Mouse (Mus musculus) midbrain, embryonic 10.5 days (tissue): ENCODE measurements around the gene Tectb. TPM values are rescaled to one million over a fixed set of nuclear protein-coding genes. Genes with fewer than 3 reads are reported as not detected.
A peak's percentile ranks its signal among the peaks of the same experiment; 100 is the strongest.

Experiments used
- DNase-seq: peaks from one replicate; pipeline ENCODE4 v3.0.0-alpha.2; 2017; ENCODE audit warnings: low spot score
- H3K27ac ChIP-seq: fragments of 300-500 bp; sonication (generic); replicated peaks from 2 replicates; pipeline ENCODE4 v1.5.1; 2016; ENCODE audit warnings: mild to moderate bottlenecking
- H3K27me3 ChIP-seq: fragments of 300-500 bp; sonication (generic); 2 replicates; pipeline ENCODE4 v1.6.1; 2016; ENCODE audit warnings: low read depth, mild to moderate bottlenecking; ENCODE audit not compliant: poor library complexity, severe bottlenecking
- H3K36me3 ChIP-seq: fragments of 300-500 bp; sonication (generic); 2 replicates; pipeline ENCODE4 v1.6.1; 2016; ENCODE audit warnings: mild to moderate bottlenecking, moderate library complexity
- H3K4me1 ChIP-seq: fragments of 300-500 bp; sonication (generic); 2 replicates; pipeline ENCODE4 v1.6.1; 2016
- H3K4me3 ChIP-seq: fragments of 300-500 bp; sonication (generic); 2 replicates; pipeline ENCODE4 v1.5.1; 2016; ENCODE audit warnings: mild to moderate bottlenecking, moderate library complexity
- H3K9me3 ChIP-seq: fragments of 300-500 bp; sonication (generic); replicated peaks from 2 replicates; pipeline ENCODE4 v1.6.1; 2016; ENCODE audit warnings: mild to moderate bottlenecking
- WGBS: fragments of 180-500 bp; shearing (Covaris S2); methylation state at CpG from one replicate; pipeline ENCODE4 v1.1.7; 2016; 5-methylcytosine and 5-hydroxymethylcytosine counted together
- polyA plus RNA-seq: library from polyadenylated mRNA; unstranded; fragments of >200 nt; fragmentation: Nextera tagmentation; extraction: Ambion mirVana; gene quantifications from 2 replicates; pipeline ENCODE4 v1.2.1, GENCODE M21; 2016

Gene Tectb
- 0.12 TPM in 1 of 2 replicates, not detected in the other for polyA plus RNA-seq

DNA sequence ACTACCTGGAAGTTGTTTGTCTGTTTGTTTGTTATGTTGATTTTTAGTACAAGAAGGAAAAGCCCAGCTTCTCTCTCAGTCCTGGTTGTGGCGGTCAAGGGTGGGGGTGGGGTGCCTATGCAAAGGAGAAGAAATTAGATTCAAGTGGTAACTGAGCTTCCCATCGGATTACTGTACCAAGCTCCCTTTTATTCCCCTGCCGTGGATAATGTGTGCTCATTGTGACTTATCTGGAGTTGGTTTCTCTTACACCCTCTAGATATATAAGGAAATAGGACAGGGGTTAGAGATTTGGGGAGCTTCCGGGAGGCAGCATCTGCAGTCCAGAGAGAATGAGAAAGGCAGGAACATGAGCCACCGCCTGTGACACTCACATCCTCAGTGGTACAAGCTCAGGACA is at the start of gene Tectb:
Gene Tectb, plus strand, starts transcription at position 301 of the 400 bp plus-strand sequence.
- Histone ChIP-seq H3K9me3 (no peaks in the 10 kb centered on the region), H3K4me3 (no peak within 1 kb of the TSS), H3K27ac (no peak within 1 kb of the TSS; the same call in 1 of the 2 replicates), H3K36me3 (no peaks in the 10 kb centered on the region), H3K4me1 (peaks cover 30% of the 10 kb centered on the region), H3K27me3 (no peaks in the 10 kb centered on the region)
- DNase-seq, result no peak
- 84% methylated on average over 5 of the region's 5 CpGs for WGBS

DNA sequence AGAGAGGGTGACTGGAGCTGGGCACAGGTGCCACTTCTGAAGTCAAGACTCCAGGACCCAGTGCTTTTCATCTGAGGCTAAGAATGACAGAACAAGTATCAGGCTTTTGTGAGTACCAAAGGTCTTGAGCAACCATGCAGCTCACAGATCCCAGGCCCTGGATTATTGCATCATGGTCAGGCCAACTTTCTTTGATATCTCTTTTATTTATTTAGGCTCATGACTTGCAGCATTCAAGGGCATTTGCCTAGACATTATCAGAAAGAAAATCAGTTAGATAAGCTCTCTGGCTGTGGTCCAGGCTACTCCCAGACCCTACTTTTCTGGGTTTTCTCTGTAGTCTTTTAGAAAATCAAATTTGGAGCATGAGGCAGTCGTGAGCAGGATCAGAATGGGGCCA is 48.8 kb upstream of the Tectb start:
- Histone ChIP-seq H3K4me1 (peaks cover 11% of the 10 kb centered on the region), H3K36me3 (no peaks in the 10 kb centered on the region), H3K27me3 (no peaks in the 10 kb centered on the region), H3K9me3 (peaks cover 3% of the 10 kb centered on the region; the same call in 1 of the 2 replicates), H3K4me3 (no peak overlapping the region), H3K27ac (no peak overlapping the region)
- no peak for DNase-seq
- 61% methylated on average over 1 of the region's 1 CpGs for WGBS

DNA sequence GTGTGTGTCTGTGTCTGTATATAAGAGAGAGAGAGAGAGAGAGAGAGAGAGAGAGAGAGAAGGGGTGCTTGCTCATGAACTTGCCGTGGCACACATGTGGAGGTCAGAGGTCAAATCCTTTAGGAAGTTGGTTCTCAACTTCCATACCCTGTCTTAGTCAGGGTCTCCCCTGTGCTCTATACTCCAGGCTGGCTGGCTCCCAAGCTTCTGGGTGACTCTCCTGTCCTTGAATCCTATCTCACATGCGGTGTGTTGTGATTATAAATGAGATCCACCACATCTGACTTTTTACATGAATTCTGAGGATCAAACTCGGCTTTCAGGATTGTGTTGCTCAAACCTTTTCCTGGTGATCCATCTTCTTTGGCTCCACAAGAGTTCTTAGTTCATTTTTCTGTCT is 48.1 kb upstream of the Tectb start:
- Histone ChIP-seq H3K4me3 (no peak overlapping the region), H3K4me1 (peaks cover 14% of the 10 kb centered on the region), H3K27me3 (no peaks in the 10 kb centered on the region), H3K36me3 (no peaks in the 10 kb centered on the region), H3K9me3 (peaks cover 3% of the 10 kb centered on the region; the same call in 1 of the 2 replicates), H3K27ac (no peak overlapping the region)
- 83% methylated on average over 3 of the region's 3 CpGs for WGBS
- DNase-seq, result no peak

DNA sequence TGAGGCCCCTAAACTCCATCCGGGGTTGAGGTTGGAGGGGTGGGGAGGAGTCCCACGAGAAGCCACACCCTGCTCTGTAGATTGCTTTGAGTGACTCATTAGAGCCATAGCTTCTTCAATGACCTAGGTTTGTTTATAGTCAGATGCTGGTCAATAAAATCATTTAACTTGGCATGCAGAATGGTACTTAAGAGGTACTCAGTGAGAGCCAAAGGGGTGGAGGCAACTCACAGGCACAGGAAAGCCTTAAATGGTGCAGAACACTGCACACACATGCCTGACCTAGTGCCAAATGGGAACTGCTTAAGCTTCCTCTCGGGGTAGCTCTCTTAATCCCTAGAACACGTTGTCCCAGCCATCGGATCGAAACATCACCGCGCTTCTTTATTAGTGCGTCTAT is 46.0 kb upstream of the Tectb start:
- H3K4me3 ChIP-seq, result no peak overlapping the region
- peaks cover 26% of the 10 kb centered on the region for H3K4me1 ChIP-seq
- peaks cover 3% of the 10 kb centered on the region; the same call in 1 of the 2 replicates for H3K9me3 ChIP-seq
- no peaks in the 10 kb centered on the region for H3K36me3 ChIP-seq
- no peaks in the 10 kb centered on the region for H3K27me3 ChIP-seq
- no peak for DNase-seq
- no peak overlapping the region; the same call in 1 of the 2 replicates for H3K27ac ChIP-seq
- 84% methylated on average over 9 of the region's 9 CpGs for WGBS

DNA sequence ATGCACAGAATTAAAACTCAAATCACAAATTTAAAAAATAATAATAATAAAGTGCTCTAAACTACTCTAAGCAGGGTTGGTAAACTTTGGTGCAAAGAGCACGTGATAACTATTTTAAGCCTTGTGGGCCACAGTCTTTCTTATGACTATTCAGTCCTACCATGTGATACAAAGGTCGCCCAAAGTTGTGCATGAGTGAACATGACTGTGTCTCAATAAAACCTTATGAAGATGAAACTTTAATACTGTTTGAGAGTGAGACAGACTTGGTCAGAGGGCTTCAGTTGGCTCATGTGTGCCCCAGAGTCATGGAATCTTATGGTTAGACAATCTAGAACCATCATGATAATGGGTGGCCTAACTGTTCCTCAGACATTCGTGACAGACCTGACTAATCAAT is 44.6 kb upstream of the Tectb start:
- no peak for DNase-seq
- Histone ChIP-seq H3K27ac (0 out of 2 replicates have a peak overlapping the region, but pooled peaks have one; percentile 46), H3K4me1 (peaks cover 31% of the 10 kb centered on the region), H3K27me3 (no peaks in the 10 kb centered on the region), H3K4me3 (no peak overlapping the region), H3K36me3 (no peaks in the 10 kb centered on the region), H3K9me3 (peaks cover 3% of the 10 kb centered on the region; the same call in 1 of the 2 replicates)
- whole genome bisulfite sequencing, result 93% methylated on average over 3 of the region's 3 CpGs

DNA sequence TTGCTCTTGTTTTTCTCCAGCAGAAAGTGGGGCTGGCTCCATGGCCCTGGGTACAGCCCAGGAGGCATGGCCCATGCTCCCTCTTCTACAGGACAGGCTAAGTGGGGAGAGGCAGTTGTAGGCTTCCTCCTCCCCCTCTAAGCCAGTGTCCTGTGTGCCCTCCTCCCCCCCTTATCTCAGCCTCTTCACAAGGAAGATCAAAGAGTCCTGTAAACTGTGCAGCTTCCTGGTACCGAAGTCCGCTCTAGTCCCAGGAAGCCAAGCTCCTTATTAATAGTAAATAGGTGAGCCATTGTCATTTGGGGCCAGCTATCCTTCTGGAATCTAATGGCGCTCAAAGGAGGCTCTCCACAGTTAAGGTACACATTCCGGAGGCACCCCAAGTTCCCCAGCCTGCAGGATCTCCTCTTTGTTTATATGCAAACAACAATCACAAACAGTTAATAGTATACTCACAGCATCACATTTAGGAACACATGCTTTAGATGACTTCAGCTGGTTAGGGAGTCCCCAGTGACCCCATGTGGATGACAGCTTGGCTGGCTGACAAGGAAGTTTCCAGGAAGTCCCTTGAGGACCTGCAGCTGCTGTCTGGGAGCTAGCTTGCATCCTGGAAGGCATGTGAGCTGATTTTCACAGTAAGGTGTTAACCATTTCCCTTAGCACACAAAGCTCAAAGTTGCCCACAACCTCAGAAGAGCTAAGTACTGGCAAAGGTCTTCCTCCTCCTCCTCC is 43.7 kb upstream of the Tectb start:
- no peak overlapping the region for H3K4me3 ChIP-seq
- WGBS, result 69% methylated on average over 4 of the region's 4 CpGs
- peaks cover 39% of the 10 kb centered on the region for H3K4me1 ChIP-seq
- H3K27ac ChIP-seq, result no peak overlapping the region; the same call in 1 of the 2 replicates
- H3K27me3 ChIP-seq, result no peaks in the 10 kb centered on the region
- no peaks in the 10 kb centered on the region for H3K9me3 ChIP-seq
- DNase-seq, result no peak
- no peaks in the 10 kb centered on the region for H3K36me3 ChIP-seq

DNA sequence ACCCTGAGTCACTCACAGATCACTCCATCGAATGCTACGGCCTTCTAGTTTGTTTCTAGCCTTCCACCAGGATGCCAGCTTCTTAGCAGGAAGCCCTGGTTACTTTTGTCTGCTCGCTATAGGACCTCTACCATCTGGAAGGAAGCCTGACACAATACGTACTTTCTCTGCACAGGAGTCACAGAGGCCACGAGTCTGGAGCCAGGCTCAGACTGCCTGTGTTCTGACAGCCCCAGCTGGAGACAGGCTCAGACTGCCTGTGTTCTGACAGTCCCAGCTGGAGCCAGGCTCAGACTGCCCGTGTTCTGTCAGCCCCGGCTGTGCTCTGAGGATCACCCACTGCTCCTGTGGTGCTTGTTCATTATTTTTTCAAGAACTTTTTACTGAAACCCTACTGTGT is 42.6 kb upstream of the Tectb start:
- Histone ChIP-seq H3K4me3 (no peak overlapping the region), H3K9me3 (no peaks in the 10 kb centered on the region), H3K36me3 (no peaks in the 10 kb centered on the region), H3K4me1 (peaks cover 49% of the 10 kb centered on the region), H3K27me3 (no peaks in the 10 kb centered on the region), H3K27ac (peak overlapping the region; percentile 69)
- WGBS, result 33% methylated on average over 7 of the region's 7 CpGs
- DNase-seq, result peak; percentile 40

DNA sequence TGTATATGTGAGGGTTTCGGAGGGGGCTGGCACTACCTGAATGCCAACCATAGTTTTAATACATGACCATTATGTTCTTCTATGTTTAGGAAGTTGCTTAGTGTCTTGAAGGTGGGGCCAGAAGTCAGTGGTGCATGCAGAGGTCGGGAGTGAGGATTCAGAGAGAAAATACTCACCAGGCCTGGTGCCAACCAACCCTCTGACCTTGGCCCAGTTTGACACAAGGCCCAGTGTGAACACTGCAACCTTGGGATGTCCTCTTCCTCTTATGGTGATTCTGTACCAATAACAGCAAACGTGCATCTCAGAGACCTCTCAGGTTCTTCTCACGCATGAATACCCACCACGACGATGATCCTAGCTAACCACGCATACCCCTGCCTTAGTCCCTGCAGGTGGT is 42.0 kb upstream of the Tectb start:
- DNase-seq, result no peak
- Histone ChIP-seq H3K36me3 (no peaks in the 10 kb centered on the region), H3K4me1 (peaks cover 55% of the 10 kb centered on the region), H3K27ac (peak overlapping the region; percentile 69; the same call in 1 of the 2 replicates), H3K27me3 (no peaks in the 10 kb centered on the region), H3K9me3 (no peaks in the 10 kb centered on the region), H3K4me3 (no peak overlapping the region)
- 78% methylated on average over 7 of the region's 7 CpGs for WGBS

DNA sequence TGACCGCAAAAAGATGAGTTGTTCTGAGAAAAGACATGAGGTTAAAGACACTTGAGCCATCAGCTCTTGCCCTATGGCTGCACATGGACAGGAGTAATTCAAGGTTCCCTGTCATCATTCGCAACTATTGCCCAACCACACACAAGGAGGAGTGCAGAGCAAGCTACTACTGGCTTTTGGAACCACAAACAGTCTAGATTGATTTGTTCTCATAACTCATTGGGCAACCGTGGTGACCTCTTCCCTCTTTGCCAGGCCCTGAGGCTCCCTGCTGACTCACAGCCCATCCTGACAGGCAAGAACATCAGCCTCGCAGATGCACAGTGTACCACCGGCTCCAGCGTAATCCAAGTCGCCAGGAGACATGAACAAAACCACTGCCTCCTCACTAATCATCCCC is 41.2 kb upstream of the Tectb start:
- H3K9me3 ChIP-seq, result no peaks in the 10 kb centered on the region
- 84% methylated on average over 7 of the region's 7 CpGs for WGBS
- peaks cover 63% of the 10 kb centered on the region for H3K4me1 ChIP-seq

DNA sequence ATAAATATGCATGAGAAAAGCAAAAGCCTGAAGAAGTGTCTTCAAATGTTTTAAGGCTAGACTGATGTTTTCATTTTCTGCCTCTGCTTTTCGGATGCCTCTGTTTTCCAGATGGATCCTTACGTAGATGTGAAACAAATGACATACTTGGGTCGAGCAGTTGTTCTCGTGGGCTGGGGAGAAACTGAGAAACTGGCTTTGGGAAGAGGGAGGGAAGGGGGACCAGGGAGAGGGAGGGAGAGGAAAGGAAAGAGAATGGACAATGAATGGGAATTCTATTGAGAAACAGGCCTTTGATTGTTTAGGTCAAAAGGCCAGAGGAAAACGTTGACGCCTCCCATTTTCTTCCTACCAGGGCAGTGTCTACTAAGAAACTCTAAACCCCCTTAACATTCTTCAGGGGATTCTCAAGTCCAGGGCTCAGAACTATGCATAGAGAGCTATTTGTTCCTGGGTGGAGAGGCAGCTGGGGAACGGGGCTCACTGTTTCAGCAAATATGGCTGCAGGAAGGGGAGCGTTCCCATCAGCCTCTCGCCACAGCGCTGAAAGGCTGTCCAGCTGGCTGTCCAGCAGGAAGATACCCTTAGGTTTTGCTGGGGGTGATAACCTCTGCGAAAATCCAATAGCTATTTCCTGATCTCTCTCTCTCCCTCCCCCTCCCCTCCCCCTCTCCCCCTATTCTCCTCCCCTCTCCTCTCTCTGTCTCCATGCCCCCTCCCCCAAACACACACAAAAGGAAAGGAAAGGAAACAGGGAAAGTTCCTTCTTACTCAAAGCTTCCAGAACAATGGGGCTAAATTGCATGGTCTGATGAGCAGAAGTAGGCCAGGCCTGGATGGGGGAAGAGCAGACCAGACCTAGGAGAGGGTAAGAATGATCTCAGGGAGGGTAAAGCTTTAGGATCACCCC is 36.9 kb upstream of the Tectb start:
- 9% methylated on average over 11 of the region's 11 CpGs for WGBS
- peak overlapping the region; percentile 26 for H3K4me3 ChIP-seq

More for the DNA sequence above, 41.2 kb upstream of the Tectb start:
- no peak for DNase-seq
- Histone ChIP-seq H3K4me3 (no peak overlapping the region), H3K27me3 (no peaks in the 10 kb centered on the region), H3K27ac (no peak overlapping the region; the same call in 1 of the 2 replicates), H3K36me3 (no peaks in the 10 kb centered on the region)

DNA sequence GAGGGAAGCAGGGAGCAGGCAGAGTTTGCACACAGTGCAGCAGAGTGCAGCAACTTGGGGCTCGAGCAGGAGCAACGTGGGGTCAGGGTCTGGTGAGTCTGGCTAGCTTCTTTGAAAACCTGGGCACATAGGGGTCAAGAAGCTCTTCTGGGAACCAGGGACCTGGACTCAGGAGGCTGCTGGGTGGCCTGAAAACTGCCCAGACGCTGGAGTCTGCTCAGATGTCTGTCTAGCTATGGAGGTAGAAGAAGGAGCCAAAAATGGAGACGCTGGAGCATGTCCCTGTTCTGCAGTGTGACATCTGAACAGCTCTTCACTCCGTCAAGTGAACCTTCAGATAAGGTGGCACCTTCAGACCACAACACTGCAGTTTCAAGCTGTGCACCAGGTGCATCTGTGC is 35.8 kb upstream of the Tectb start:
- H3K27me3 ChIP-seq, result no peaks in the 10 kb centered on the region
- H3K27ac ChIP-seq, result peak overlapping the region; percentile 97
- 0 out of 2 replicates have a peak, but pooled peaks cover under 1% of the 10 kb centered on the region for H3K9me3 ChIP-seq
- peaks cover 61% of the 10 kb centered on the region for H3K4me1 ChIP-seq
- H3K4me3 ChIP-seq, result peak overlapping the region; percentile 26
- DNase-seq, result no peak
- 54% methylated on average over 5 of the region's 5 CpGs for WGBS
- no peaks in the 10 kb centered on the region for H3K36me3 ChIP-seq

More for the DNA sequence above, 36.9 kb upstream of the Tectb start:
- no peaks in the 10 kb centered on the region for H3K36me3 ChIP-seq
- peak; percentile 85 for DNase-seq
- H3K27ac ChIP-seq, result peak overlapping the region; percentile 97
- H3K9me3 ChIP-seq, result no peaks in the 10 kb centered on the region
- H3K27me3 ChIP-seq, result no peaks in the 10 kb centered on the region
- H3K4me1 ChIP-seq, result peaks cover 62% of the 10 kb centered on the region

DNA sequence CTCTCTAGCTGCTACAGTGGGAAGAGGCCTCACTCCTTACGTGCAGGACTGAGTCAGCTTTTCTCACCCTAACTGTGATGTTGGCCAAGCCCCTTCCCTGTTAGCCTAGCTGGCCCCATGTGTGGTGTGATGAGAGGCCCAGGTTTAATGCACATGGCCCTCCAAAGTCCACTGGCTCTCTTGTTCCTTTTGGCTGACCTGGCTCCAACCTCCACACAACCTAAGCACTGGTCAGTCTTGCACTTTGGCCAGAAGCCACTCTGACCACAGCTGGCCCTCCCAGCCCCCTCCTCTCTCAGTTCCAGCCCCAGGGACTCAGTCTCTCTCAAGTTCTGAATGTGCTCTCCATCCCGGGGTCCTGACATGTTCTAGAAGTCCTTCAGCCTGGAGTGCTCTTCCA is 35.4 kb upstream of the Tectb start:
- 73% methylated on average over 2 of the region's 2 CpGs for WGBS
- peak overlapping the region; percentile 97 for H3K27ac ChIP-seq

More for the DNA sequence above, 35.4 kb upstream of the Tectb start:
- no peaks in the 10 kb centered on the region for H3K36me3 ChIP-seq
- peaks cover 61% of the 10 kb centered on the region for H3K4me1 ChIP-seq
- DNase-seq, result no peak
- no peaks in the 10 kb centered on the region for H3K27me3 ChIP-seq
- H3K9me3 ChIP-seq, result peaks cover 5% of the 10 kb centered on the region; the same call in 1 of the 2 replicates
- H3K4me3 ChIP-seq, result no peak overlapping the region
